Mouse (Mus musculus) CD4-positive, CD25-positive, alpha-beta regulatory T cell, adult 4 months (primary cell): Measurements from ENCODE around the gene Fmc1. TPM values are rescaled to one million over a fixed set of nuclear protein-coding genes. Genes with fewer than 3 reads are reported as not detected.
"Not testable (repeated sequence)": the region's sequence is repeated elsewhere in the genome, so short reads cannot be mapped to it uniquely, and the experiment has no call there.

Experiments used
- ATAC-seq: one replicate; pipeline ENCODE4 v1.8.0; 2017
- polyA plus RNA-seq, 2 experiments: library from polyadenylated mRNA; unstranded; fragments of 100-300 nt; shearing (Covaris generic); gene quantifications; one replicate each; pipeline ENCODE4 v1.2.1; 2017

Fmc1 gene
- 10 to 100 TPM; 56.6 to 59.6 TPM for polyA plus RNA-seq

- peak; percentile 83 for ATAC-seq
Observed at GRCm38 (mm10) chr6:38533428-38534405, at the start of gene Fmc1. Gene Fmc1 (plus strand): TSS chr6:38533502.

DNA sequence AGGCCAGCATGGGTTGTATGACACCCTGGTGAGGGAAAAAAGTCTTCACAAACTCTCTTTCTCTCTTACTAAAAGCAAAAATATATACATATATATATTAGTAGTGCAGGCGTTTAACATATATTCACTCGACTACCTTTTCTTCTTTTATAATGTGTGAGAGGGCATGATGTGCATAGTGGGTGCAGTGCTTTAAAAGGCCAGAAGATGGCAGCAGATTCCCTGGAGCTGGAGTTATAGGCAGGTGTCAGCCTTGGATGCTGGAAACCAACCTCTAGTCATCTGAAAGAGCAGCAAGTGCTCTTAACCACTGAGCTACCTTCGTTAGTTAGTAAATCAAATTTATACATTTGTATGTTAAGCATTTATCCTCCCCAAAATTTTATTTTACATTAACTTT lies 40.8 kb upstream of the Fmc1 start:
- ATAC-seq, result peak; percentile 61

DNA sequence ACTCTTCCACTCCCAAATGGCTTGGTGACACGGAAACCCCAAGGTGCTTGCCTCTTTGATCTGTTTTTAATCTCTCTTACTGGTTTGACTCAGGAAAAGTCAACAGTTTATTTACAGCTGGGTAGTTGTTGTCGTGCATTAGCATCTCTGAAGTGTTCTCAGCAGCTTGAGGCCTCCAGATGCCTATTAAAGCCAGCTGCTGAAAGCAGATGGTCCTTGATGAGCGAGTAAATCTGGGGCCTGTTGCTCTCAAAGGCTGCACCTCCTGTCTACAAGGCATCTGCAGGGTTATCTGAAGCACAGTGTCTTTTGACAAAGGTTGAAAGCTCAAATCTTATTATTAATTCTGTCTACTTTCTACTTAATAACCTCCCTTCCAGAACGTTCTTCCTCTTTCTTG lies 37.7 kb upstream of the Fmc1 start:
- no peak for ATAC-seq

DNA sequence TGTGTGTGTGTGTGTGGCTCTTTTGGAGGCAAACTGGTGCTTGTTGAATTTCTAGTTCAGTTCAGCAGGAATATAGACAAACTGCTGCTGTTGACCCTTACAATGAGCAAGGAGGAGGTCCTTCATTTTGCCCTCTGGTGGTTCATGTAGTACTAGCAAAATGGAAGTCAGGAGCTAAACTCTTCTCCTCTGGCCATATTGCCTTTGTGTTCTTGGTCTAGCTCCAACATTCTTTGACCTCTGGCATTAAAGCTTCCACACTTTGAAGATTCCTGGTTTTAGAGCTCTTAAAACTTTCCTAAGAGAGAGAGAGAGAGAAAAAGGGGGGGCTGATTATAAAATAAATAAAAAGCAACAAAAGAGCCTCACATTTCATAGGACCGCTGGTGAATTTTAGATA lies 21.2 kb upstream of the Fmc1 start:
- ATAC-seq, result no peak

GRCm38 (mm10) chr6:38512830-38513229 lies 20.5 kb upstream of the Fmc1 start:
- peak; percentile 78 for ATAC-seq

- ATAC-seq, result no peak
Observed at GRCm38 (mm10) chr6:38515201-38515600, 18.1 kb upstream of the Fmc1 start.

GRCm38 (mm10) chr6:38523851-38524250 lies 9.5 kb upstream of the Fmc1 start:
- no peak for ATAC-seq

- no peak for ATAC-seq
Observed at GRCm38 (mm10) chr6:38531211-38531820, 2.0 kb upstream of the Fmc1 start.

GRCm38 (mm10) chr6:38532500-38533420 lies 542 bp upstream of the Fmc1 start:
- ATAC-seq, result no peak

GRCm38 (mm10) chr6:38534640-38535365 lies 1.5 kb downstream of the Fmc1 start:
- ATAC-seq, result peak; percentile 54

DNA sequence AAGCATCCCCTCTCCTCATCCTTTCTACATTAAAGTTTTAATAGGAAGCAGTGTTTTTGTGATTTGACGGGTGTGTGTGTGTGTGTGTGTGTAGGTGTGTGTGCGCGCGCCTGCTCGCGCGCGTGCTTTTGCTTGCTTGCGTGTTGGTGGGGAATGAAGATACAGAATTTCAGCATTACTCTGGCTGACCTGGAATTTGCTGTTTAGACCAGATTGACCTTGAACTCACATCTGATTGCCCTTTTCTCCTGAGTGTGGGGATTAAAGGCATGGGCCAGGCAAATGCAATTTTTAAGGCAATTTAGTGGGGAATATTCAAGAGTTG lies 2.0 kb downstream of the Fmc1 start:
- ATAC-seq, result no peak

- no peak for ATAC-seq
Observed at GRCm38 (mm10) chr6:38535788-38536187, 2.5 kb downstream of the Fmc1 start.

DNA sequence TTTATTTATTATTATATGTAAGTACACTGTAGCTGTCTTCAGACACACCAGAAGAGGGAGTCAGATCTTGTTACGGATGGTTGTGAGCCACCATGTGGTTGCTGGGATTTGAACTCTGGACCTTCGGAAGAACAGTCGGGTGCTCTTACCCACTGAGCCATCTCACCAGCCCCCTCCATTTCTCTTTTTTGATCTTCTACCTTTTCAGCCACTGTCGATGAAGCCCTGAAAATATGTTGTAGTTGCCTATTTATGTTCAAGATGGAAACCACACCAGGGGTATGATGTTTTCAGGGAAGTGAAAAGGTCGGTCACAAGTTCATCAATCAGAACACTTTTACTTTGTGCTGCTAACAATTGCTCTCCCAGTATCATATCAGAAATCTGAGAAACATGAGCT lies 10.8 kb downstream of the Fmc1 start:
- ATAC-seq, result not testable (repeated sequence)

DNA sequence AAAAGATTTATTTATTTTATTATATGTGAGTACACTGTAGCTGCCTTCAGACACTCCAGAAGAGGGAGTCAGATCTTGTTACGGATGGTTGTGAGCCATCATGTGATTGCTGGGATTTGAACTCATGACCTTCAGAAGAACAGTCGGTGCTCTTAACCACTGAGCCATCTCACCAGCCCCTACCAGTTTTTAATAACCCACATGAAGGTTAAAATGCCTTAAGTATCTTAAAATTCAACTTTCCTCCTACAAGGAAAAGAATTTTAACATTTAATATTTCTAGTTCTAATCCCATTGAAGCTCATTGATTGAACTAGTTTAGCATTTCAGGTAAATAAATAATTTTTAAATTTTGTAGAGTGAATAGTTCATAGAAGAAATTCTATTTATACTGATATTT lies 13.7 kb downstream of the Fmc1 start:
- not testable (repeated sequence) for ATAC-seq

DNA sequence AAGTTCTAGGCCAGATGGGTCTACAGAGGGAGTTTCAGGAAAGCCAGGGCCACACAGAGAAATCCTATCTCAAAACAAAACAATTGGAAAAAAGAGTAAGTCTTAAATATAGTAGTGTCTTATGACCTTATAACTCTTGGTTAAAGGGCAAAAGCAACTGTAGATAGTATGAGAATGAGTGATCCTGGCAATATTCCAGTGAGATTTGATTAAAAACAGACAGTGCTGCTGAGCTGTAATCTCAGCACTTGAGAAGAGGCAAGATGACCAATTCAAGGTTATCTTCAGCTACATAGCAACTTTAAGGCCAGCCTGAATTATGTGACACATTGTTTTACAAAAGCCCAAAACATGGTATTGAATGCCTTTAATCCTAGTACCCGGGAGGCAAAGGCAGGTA lies 14.4 kb downstream of the Fmc1 start:
- no peak for ATAC-seq

- not testable (repeated sequence) for ATAC-seq
Observed at GRCm38 (mm10) chr6:38548595-38548994, 15.3 kb downstream of the Fmc1 start.

- not testable (repeated sequence) for ATAC-seq
Observed at GRCm38 (mm10) chr6:38549840-38550239, 16.5 kb downstream of the Fmc1 start.

DNA sequence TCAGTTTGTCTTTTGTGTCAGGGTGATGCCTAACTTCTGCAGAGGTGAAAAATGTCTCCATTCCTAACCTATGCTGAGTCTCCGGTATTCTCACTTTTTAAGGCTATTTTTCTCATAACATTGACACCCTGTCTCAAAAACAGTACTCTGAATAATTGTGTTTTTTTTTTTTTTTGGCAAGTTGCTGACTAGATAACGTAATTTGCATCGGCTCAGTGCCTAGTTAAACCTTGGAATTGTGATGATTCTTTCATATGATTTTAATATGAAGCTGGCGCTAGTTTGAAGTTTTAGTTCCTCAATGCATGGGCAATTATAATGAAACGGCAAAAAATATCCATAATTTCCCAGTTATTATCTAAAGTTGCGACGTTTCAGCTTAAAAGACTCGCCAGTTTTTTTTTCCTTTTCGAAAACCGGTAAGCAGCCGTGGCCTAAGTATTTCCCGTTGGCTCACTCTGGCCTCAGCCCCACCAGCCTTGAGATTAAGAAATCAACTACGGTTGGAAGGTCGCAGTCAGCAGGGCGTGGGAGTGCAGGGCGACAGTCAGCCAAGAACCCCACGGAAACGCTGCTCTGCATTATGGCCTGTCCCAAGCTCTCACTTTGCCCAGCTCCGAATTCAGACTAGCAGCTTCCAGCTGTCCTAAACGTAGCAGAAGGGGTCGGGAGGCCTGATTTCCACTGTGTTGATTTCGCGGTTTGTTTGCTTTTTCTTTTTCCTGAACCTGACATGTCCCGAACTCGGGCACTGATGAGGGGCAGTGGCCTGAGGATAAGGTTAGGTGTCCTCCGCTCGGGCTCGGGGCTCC lies 17.2 kb downstream of the Fmc1 start:
- peak; percentile 12 for ATAC-seq

GRCm38 (mm10) chr6:38551062-38551988 lies 18.0 kb downstream of the Fmc1 start, which contains the start of gene Luc7l2:
Gene Luc7l2 (plus strand): TSS chr6:38551334.
- ATAC-seq, result peak; percentile 79
